Mouse (Mus musculus): Measurements from ENCODE around the gene Npm1. TPM values are rescaled to one million over a fixed set of nuclear protein-coding genes. Genes with fewer than 3 reads are reported as not detected.

Gene Npm1
- total and polyA plus RNA-seq, 3 experiments = 57.6 to 161 (median 136) TPM

DNA sequence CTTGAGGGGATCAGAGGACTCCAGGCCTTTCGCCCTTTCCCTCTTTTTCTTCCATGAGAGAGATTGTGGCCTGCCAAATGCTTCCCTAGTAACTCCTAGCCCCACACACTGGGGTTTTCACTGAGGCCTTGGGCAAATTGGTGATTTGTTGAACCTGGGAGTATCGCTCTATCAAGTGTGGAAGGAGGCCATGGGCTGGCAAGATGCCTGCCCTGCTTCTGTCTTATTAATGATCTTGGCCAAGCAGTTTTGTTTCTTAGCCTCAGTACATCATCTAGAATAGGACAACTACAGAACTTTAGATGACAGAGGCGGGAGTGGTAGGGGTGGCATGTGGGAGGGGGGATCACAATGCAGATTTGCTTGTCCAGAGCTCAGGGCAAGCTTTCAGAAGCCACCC lies 47.2 kb downstream of the Npm1 start:
- Histone ChIP-seq H3K9ac (ENCODE audit: low read depth, low read length) (no peak overlapping the region), H3K27me3 (ENCODE audit: control insufficient read depth, insufficient read depth, low read length) (no peaks in the 10 kb centered on the region), H3K36me3 (ENCODE audit: control insufficient read depth, insufficient read depth, low read length) (no peaks in the 10 kb centered on the region), H3K27ac (no peak overlapping the region), H3K79me2 (replicated peaks; ENCODE audit: control insufficient read depth, insufficient read depth, low read length) (no peaks in the 10 kb centered on the region), H3K4me3 (no peak overlapping the region), H3K4me1 (ENCODE audit: control insufficient read depth, insufficient read depth, low read length) (no peaks in the 10 kb centered on the region)
- intact Hi-C loops (cut with DNase I) = no loop called here
- no peak for DNase-seq
- TF ChIP-seq CTCF (IDR thresholded peaks at IDR 0.05) = no peak
- TF ChIP-seq EP300 (IDR thresholded peaks at IDR 0.05; ENCODE audit: insufficient read depth, low read depth, low read length) = no peak
- TF ChIP-seq POLR2A (IDR thresholded peaks at IDR 0.05; ENCODE audit: insufficient read depth, low read depth, low read length) = no peak
- WGBS = 96% methylated on average over 3 of the region's 3 CpGs

DNA sequence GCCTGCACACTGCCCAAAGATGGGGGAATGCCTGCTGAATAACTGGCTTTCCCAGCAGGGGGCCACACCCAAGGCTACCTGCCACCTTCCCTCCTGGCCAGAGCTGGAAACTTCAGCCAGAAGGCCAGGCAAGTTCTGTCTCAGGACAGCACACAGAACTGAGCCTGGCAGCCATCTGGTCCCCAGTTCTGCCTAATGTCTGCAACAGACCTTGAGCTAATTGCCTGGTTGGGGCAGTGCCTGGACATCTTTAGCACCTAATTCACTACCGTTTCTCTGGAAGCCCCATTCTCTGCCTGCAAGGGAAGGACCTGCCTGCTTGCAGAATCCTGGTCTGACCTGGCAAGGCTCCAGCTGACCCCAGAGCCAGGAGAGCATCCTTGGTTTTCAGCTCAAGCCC lies 50.6 kb downstream of the Npm1 start:
- no peak for TF ChIP-seq EP300 (IDR thresholded peaks at IDR 0.05; ENCODE audit: insufficient read depth, low read depth, low read length)
- no peak for TF ChIP-seq POLR2A (IDR thresholded peaks at IDR 0.05; ENCODE audit: insufficient read depth, low read depth, low read length)
- TF ChIP-seq CTCF (IDR thresholded peaks at IDR 0.05) = no peak
- DNase-seq = no peak
- intact Hi-C loops (cut with DNase I) = no loop called here
- Histone ChIP-seq H3K4me3 (no peak overlapping the region), H3K36me3 (ENCODE audit: control insufficient read depth, insufficient read depth, low read length) (no peaks in the 10 kb centered on the region), H3K4me1 (ENCODE audit: control insufficient read depth, insufficient read depth, low read length) (no peaks in the 10 kb centered on the region), H3K9ac (ENCODE audit: low read depth, low read length) (no peak overlapping the region), H3K79me2 (replicated peaks; ENCODE audit: control insufficient read depth, insufficient read depth, low read length) (no peaks in the 10 kb centered on the region), H3K27ac (no peak overlapping the region), H3K27me3 (ENCODE audit: control insufficient read depth, insufficient read depth, low read length) (no peaks in the 10 kb centered on the region)
- 8% methylated on average over 1 of the region's 1 CpGs for WGBS

DNA sequence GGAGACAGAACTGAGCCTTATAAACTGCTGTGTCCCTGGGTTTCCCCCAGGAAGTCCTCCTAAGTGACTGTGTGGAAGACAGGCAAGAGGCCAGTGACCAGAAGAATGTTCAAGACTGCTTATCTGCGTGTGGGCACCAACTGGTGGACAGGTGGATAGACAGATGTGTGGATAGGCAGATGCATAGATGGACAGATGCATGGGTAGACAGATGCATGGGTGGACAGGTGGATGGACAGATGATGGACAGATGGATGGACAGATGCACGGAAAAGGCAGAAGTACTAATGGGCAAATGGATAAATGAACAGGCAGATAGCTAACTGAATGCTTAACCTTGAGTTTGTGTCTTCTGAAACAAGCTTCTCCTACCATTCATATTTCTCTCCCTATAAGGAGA lies 52.9 kb downstream of the Npm1 start:
- TF ChIP-seq POLR2A (IDR thresholded peaks at IDR 0.05; ENCODE audit: insufficient read depth, low read depth, low read length) (no peak), CTCF (IDR thresholded peaks at IDR 0.05) (no peak), EP300 (IDR thresholded peaks at IDR 0.05; ENCODE audit: insufficient read depth, low read depth, low read length) (no peak)
- H3K36me3 ChIP-seq (ENCODE audit: control insufficient read depth, insufficient read depth, low read length) = no peaks in the 10 kb centered on the region
- H3K4me3 ChIP-seq = no peak overlapping the region
- intact Hi-C loops (cut with DNase I) = no loop called here
- WGBS = 70% methylated on average over 2 of the region's 2 CpGs
- H3K4me1 ChIP-seq (ENCODE audit: control insufficient read depth, insufficient read depth, low read length) = no peaks in the 10 kb centered on the region
- no peaks in the 10 kb centered on the region for H3K79me2 ChIP-seq (replicated peaks; ENCODE audit: control insufficient read depth, insufficient read depth, low read length)
- H3K27me3 ChIP-seq (ENCODE audit: control insufficient read depth, insufficient read depth, low read length) = no peaks in the 10 kb centered on the region
- H3K27ac ChIP-seq = no peak overlapping the region
- no peak overlapping the region for H3K9ac ChIP-seq (ENCODE audit: low read depth, low read length)
- no peak for DNase-seq

DNA sequence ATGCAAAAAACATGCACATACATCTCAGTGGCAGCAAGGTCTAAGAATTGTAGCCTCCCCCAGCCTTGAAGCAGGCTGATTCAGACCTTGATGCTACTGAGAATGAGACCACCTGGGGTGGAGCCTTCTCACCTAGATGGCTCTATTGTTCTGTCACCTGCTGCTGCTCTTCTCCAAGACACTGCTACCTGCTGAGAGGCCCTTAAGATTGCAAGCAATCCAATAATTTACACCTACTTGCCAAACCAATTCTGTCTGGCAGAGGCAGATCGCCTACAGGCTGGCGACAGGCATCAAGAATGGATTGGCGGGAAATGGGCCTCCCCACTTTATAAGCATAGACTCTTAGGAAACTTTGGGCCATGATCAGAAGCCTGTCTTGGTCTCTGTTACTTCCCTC lies 55.5 kb downstream of the Npm1 start:
- H3K79me2 ChIP-seq (replicated peaks; ENCODE audit: control insufficient read depth, insufficient read depth, low read length) = no peaks in the 10 kb centered on the region
- no peak for DNase-seq
- no peaks in the 10 kb centered on the region for H3K4me1 ChIP-seq (ENCODE audit: control insufficient read depth, insufficient read depth, low read length)
- no peak overlapping the region for H3K9ac ChIP-seq (ENCODE audit: low read depth, low read length)
- no peaks in the 10 kb centered on the region for H3K27me3 ChIP-seq (ENCODE audit: control insufficient read depth, insufficient read depth, low read length)
- no peak overlapping the region for H3K4me3 ChIP-seq
- no peaks in the 10 kb centered on the region for H3K36me3 ChIP-seq (ENCODE audit: control insufficient read depth, insufficient read depth, low read length)
- intact Hi-C loops (cut with DNase I) = no loop called here
- TF ChIP-seq CTCF (IDR thresholded peaks at IDR 0.05) (no peak), EP300 (IDR thresholded peaks at IDR 0.05; ENCODE audit: insufficient read depth, low read depth, low read length) (no peak), POLR2A (IDR thresholded peaks at IDR 0.05; ENCODE audit: insufficient read depth, low read depth, low read length) (no peak)
- 76% methylated on average over 3 of the region's 3 CpGs for WGBS
- no peak overlapping the region for H3K27ac ChIP-seq

DNA sequence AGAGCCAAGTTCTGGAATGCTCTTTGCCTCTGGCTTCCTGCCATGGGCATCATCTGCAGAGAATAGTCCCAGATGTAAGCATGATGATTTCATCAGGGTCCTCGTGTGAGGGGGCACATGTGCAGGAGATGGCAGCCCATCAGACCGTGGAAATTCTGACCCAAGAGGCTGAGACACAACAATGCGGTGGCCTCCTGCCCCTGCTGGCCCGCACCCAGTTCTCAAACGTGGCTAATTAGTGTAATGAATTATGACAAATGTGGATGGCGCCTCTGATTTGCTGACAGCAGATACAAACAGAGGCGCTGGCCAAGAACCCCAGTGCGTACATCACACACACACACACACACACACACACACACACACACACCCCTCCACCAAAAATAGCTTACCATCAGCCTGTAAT lies 58.1 kb downstream of the Npm1 start:
- intact Hi-C loops (cut with DNase I) = no loop called here
- WGBS = 40% methylated on average over 8 of the region's 8 CpGs
- H3K4me3 ChIP-seq = no peak overlapping the region
- TF ChIP-seq POLR2A (IDR thresholded peaks at IDR 0.05; ENCODE audit: insufficient read depth, low read depth, low read length) (no peak), CTCF (IDR thresholded peaks at IDR 0.05) (no peak), EP300 (IDR thresholded peaks at IDR 0.05; ENCODE audit: insufficient read depth, low read depth, low read length) (no peak)
- H3K4me1 ChIP-seq (ENCODE audit: control insufficient read depth, insufficient read depth, low read length) = peaks cover 2% of the 10 kb centered on the region; the same call in 1 of the 2 replicates
- DNase-seq = no peak
- H3K27ac ChIP-seq = no peak overlapping the region
- no peaks in the 10 kb centered on the region for H3K27me3 ChIP-seq (ENCODE audit: control insufficient read depth, insufficient read depth, low read length)
- no peaks in the 10 kb centered on the region for H3K36me3 ChIP-seq (ENCODE audit: control insufficient read depth, insufficient read depth, low read length)
- H3K9ac ChIP-seq (ENCODE audit: low read depth, low read length) = no peak overlapping the region
- no peaks in the 10 kb centered on the region for H3K79me2 ChIP-seq (replicated peaks; ENCODE audit: control insufficient read depth, insufficient read depth, low read length)

DNA sequence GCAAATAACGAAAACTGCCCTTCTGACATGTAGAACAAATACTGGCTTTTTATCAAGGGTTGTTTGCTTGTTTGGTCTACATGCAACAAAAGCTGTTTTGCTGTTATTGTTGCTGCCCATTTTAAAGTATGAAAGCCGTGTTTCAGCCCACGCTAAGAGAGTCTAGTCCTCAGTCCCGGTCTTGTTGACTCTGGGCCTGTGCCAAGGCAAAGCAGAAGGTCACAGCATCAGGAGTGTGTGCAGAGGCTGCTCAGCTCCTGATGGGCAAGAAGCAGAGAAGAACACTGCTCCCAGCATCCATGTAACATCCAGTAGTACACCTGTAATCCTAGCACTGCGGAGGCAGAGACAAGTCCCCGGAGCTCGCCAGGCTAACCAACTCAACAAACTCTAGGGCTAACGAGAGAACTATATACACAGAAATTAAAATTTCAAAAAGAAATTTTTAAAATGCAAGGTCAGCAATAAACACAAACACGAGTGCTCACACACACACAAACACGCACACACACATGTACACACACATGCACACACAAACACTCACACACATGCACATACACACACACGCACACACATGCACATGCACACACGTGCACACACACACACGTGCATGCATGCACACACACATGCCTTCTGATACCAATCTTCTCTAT lies 59.6 kb downstream of the Npm1 start:
- Histone ChIP-seq H3K36me3 (ENCODE audit: control insufficient read depth, insufficient read depth, low read length) (no peaks in the 10 kb centered on the region), H3K9ac (ENCODE audit: low read depth, low read length) (no peak overlapping the region), H3K27me3 (ENCODE audit: control insufficient read depth, insufficient read depth, low read length) (no peaks in the 10 kb centered on the region), H3K27ac (no peak overlapping the region), H3K4me1 (ENCODE audit: control insufficient read depth, insufficient read depth, low read length) (peaks cover 3% of the 10 kb centered on the region; the same call in 1 of the 2 replicates), H3K4me3 (no peak overlapping the region), H3K79me2 (replicated peaks; ENCODE audit: control insufficient read depth, insufficient read depth, low read length) (no peaks in the 10 kb centered on the region)
- WGBS = 77% methylated on average over 13 of the region's 13 CpGs
- no peak for DNase-seq
- intact Hi-C loops (cut with DNase I) = no loop called here
- TF ChIP-seq POLR2A (IDR thresholded peaks at IDR 0.05; ENCODE audit: insufficient read depth, low read depth, low read length) (no peak), CTCF (IDR thresholded peaks at IDR 0.05) (no peak)

Other genes starting within 250 kb of the Npm1 start
- 1 to 10 TPM; 3.3 to 4.1 TPM for gene Fgf18, start 15.8 kb downstream of the Npm1 start, total RNA-seq (2021)
- gene Fgf18, start 15.8 kb downstream of the Npm1 start, polyA plus RNA-seq (2012; rRNA removed) = 3.0 and 3.7 TPM in 2 replicates
- not detected for gene Tlx3, start 40.4 kb upstream of the Npm1 start, total RNA-seq (2021)
- gene Tlx3, start 40.4 kb upstream of the Npm1 start, polyA plus RNA-seq (2012; rRNA removed) = not detected in 2 replicates
- not detected for gene Gm12117, start 113.5 kb upstream of the Npm1 start, total RNA-seq (2021)
- not detected in 2 replicates for gene Gm12117, start 113.5 kb upstream of the Npm1 start, polyA plus RNA-seq (2012; rRNA removed)

All from heart, adult 2 months (tissue).